Mouse (Mus musculus) ES-E14 (cell line): ENCODE measurements around the gene Zfp784. TPM values are rescaled to one million over a fixed set of nuclear protein-coding genes. Genes with fewer than 3 reads are reported as not detected.

Experiments used
- DNase-seq: peaks from one replicate; pipeline ENCODE4 v3.0.0-alpha.2; 2013; ENCODE audit warnings: low read depth, low spot score
- H3K27ac ChIP-seq: 2 replicates; pipeline ENCODE4 v1.5.1; 2012; ENCODE audit warnings: low read depth, mild to moderate bottlenecking, low read length, moderate library complexity, mixed read lengths; ENCODE audit not compliant: poor library complexity, insufficient read depth, severe bottlenecking
- H3K36me3 ChIP-seq: 2 replicates; pipeline ENCODE4 v1.6.1; 2012; ENCODE audit warnings: mild to moderate bottlenecking, low read length, moderate library complexity, mixed read lengths; ENCODE audit not compliant: control insufficient read depth, poor library complexity, insufficient read depth, severe bottlenecking
- H3K4me1 ChIP-seq, 2 experiments: fragments of 150-350 bp in 1 of 2; sonication (generic) in 1 of 2; 2 replicates each; pipeline ENCODE4 v1.6.1; 2012; ENCODE audit warnings: low read length in 2 of 2, mild to moderate bottlenecking in 1 of 2, mixed read lengths in 1 of 2; ENCODE audit not compliant: control insufficient read depth in 2 of 2, insufficient read depth in 2 of 2, poor library complexity in 1 of 2
- H3K4me3 ChIP-seq, 2 experiments: fragments of 150-350 bp in 1 of 2; sonication (generic) in 1 of 2; 2 replicates each; pipeline ENCODE4 v1.5.1; 2012; ENCODE audit warnings: low read length in 2 of 2, low read depth in 1 of 2, mild to moderate bottlenecking in 1 of 2, mixed read lengths in 1 of 2; ENCODE audit not compliant: insufficient read depth in 1 of 2, poor library complexity in 1 of 2, severe bottlenecking in 1 of 2
- H3K9ac ChIP-seq: 2 replicates; pipeline ENCODE4 v1.6.1; 2012; ENCODE audit warnings: low read depth, mild to moderate bottlenecking, low read length, mixed read lengths; ENCODE audit not compliant: poor library complexity, insufficient read depth, severe bottlenecking
- H3K9me3 ChIP-seq: fragments of 150-350 bp; sonication (generic); 2 replicates; pipeline ENCODE4 v1.6.1; 2012; ENCODE audit warnings: low read depth, mild to moderate bottlenecking, low read length; ENCODE audit not compliant: control insufficient read depth, insufficient read depth
- CHD2 ChIP-seq: IDR thresholded peaks from 2 replicates; pipeline ENCODE4 v1.6.1; 2014; ENCODE audit warnings: mild to moderate bottlenecking, low read depth, low read length, inconsistent platforms
- HCFC1 ChIP-seq: IDR thresholded peaks from 2 replicates; pipeline ENCODE4 v1.6.1; 2012; ENCODE audit warnings: low read length, inconsistent platforms, borderline replicate concordance; ENCODE audit not compliant: insufficient read depth
- MAFK ChIP-seq: IDR thresholded peaks from 2 replicates; pipeline ENCODE4 v1.6.1; 2014; ENCODE audit warnings: mild to moderate bottlenecking, low read depth, low read length, inconsistent platforms; ENCODE audit not compliant: insufficient read depth
- ZC3H11A ChIP-seq: IDR thresholded peaks from 2 replicates; pipeline ENCODE4 v1.6.1; 2012; ENCODE audit warnings: low read depth, mild to moderate bottlenecking, inconsistent platforms, low read length, borderline replicate concordance
- ZNF384 ChIP-seq: IDR thresholded peaks from 2 replicates; pipeline ENCODE4 v1.6.1; 2012; ENCODE audit warnings: low read depth, low read length, inconsistent platforms
- in situ Hi-C, 2 experiments: fragments of 600-800 bp; cut with MboI; formaldehyde crosslinking; loops; one replicate each; pipeline ENCODE4 v1.15.1; 2025; ENCODE audit warnings: low sequenced_read_pairs in 2 of 2, inconsistent platforms in 1 of 2; ENCODE audit not compliant: unreplicated experiment in 2 of 2
- total RNA-seq: library from RNA; depleted of rRNA; stranded (reverse); fragments of 300-350 nt; gene quantifications from 2 replicates; pipeline ENCODE4 v1.2.3, GENCODE M21; 2012

Zfp784 gene
- total RNA-seq, 1 experiment = 0.71 TPM

DNA sequence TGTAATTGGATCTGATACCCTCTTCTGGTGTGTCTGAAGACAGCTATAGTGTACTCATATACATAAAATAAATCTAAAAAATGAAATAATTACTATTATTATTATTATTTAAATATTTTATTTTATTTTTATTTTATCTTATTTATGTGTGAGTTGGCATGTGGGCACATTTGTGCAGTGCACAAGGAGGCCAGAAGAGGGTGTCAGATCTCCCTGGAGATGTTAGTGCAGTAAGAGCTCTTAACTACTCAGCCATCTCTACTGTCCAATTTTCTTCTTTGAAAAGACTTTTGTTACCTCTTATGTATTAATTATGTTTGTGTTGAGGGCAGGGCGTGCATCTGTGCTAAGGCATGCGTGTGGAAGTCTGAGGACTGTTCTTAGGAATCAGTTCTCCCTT is 38.4 kb downstream of the Zfp784 start:
- no peak for DNase-seq
- Histone ChIP-seq H3K4me1 (0 out of 4 replicates have a peak, but pooled peaks cover 0 to 2% of the 10 kb centered on the region in 2 experiments), H3K9me3 (no peaks in the 10 kb centered on the region), H3K27ac (no peak overlapping the region), H3K4me3 (no peak overlapping the region), H3K9ac (no peak overlapping the region), H3K36me3 (no peaks in the 10 kb centered on the region)
- in situ Hi-C loops = no loop called here
- TF ChIP-seq MAFK = no peak
- no peak for TF ChIP-seq CHD2
- TF ChIP-seq ZC3H11A = no peak
- TF ChIP-seq HCFC1 = no peak
- TF ChIP-seq ZNF384 = no peak

- 0 out of 4 replicates have a peak overlapping the region, but pooled peaks of 1 of the 2 experiments have one; percentile 65 for H3K4me3 ChIP-seq
- TF ChIP-seq ZC3H11A (no peak), CHD2 (no peak)
- no peak for DNase-seq
- H3K27ac ChIP-seq = no peak overlapping the region
- no peaks in the 10 kb centered on the region for H3K36me3 ChIP-seq
- H3K9me3 ChIP-seq = no peaks in the 10 kb centered on the region
- no peak overlapping the region for H3K9ac ChIP-seq
- peaks cover 0 to 3% of the 10 kb centered on the region in 2 experiments; a peak in 1 of 4 replicates for H3K4me1 ChIP-seq
- in situ Hi-C loops = no loop called here
Measured at GRCm38 (mm10) chr7:4996934-4997333, 41.3 kb downstream of the Zfp784 start.

- peaks cover 0 to 3% of the 10 kb centered on the region in 2 experiments; a peak in 1 of 4 replicates for H3K4me1 ChIP-seq
- H3K27ac ChIP-seq = no peak within 1 kb of the TSS
- DNase-seq = no peak
- peak within 1 kb of the TSS; percentile 72 for H3K9ac ChIP-seq
- in situ Hi-C loops = no loop called here
- no peaks in the 10 kb centered on the region for H3K9me3 ChIP-seq
- no peak for TF ChIP-seq HCFC1
- TF ChIP-seq MAFK = no peak
- no peak for TF ChIP-seq ZNF384
- TF ChIP-seq CHD2 = no peak
- TF ChIP-seq ZC3H11A = no peak
- no peaks in the 10 kb centered on the region for H3K36me3 ChIP-seq
- H3K4me3 ChIP-seq = peak within 1 kb of the TSS; percentile 85 to 86
Measured at GRCm38 (mm10) chr7:4996003-4996895, 42.0 kb downstream of the Zfp784 start, which contains the start of gene Zfp579. Zfp579 (minus strand) TSS chr7:4996158.

DNA sequence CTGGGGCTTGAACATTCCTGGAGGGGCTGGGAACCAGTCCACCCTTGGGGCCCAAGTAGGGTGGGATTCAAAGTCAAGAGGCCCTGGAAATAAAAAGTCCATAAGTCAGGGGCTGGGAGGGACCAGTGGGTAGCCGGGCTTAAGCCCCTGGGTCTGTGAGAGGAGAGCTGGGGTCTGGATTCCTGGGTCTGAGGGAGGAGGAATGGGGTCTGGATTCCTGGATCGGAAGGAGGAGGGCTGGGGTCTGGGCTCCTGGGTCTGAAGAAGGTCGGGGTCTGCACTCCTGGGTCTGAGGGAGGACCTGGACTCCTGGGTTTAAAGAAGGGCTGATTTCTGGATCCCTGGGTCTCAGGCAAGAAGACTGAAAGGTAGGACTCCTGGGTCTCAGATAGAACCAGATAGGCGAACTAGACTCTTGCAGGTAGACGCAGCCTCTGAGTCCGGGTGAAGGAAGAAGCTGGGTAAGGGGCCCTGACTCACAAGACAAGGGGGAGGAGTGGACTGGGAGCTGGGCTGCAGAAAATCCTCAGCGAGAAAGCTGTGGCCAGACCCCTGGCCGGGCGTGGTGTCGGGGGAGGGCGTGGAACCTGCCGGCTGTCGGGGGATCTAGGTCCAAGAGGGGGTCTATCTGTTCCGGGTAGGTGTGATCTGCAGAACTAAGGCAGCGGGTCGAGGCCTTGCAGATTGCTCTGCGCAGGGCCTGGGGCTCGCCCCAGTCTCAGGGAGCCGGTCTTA is 42.8 kb downstream of the Zfp784 start:
- no peaks in the 10 kb centered on the region for H3K9me3 ChIP-seq
- peak overlapping the region; percentile 85 to 86 for H3K4me3 ChIP-seq
- H3K36me3 ChIP-seq = no peaks in the 10 kb centered on the region
- H3K27ac ChIP-seq = no peak overlapping the region
- DNase-seq = no peak
- H3K4me1 ChIP-seq = peaks cover 0 to 3% of the 10 kb centered on the region in 2 experiments; a peak in 1 of 4 replicates
- in situ Hi-C loops = no loop called here
- TF ChIP-seq HCFC1 (0 out of 2 replicates have a peak, but pooled peaks have one; percentile 7), ZC3H11A (no peak), ZNF384 (no peak), MAFK (no peak), CHD2 (no peak)
- H3K9ac ChIP-seq = peak overlapping the region; percentile 72
